Mouse (Mus musculus) midbrain, embryonic 16.5 days (tissue): ENCODE data around the gene Psmd11. TPM values are rescaled to one million over a fixed set of nuclear protein-coding genes. Genes with fewer than 3 reads are reported as not detected.
"Not testable (repeated sequence)": the region's sequence is repeated elsewhere in the genome, so short reads cannot be mapped to it uniquely, and the experiment has no call there.

ENCODE experiments used
- ATAC-seq: fragments of 200-750 bp; cut with Nextera tagmentation; 2 replicates; pipeline ENCODE4 v1.8.0; 2017; ENCODE audit warnings: moderate TSS enrichment
- H3K27ac ChIP-seq: fragments of 300-500 bp; sonication (generic); 2 replicates; pipeline ENCODE4 v1.5.1; 2014; ENCODE audit warnings: mild to moderate bottlenecking, low read length, mixed read lengths
- H3K27me3 ChIP-seq: fragments of 300-500 bp; sonication (generic); 2 replicates; pipeline ENCODE4 v1.6.1; 2014; ENCODE audit warnings: low read depth, low read length, mixed read lengths; ENCODE audit not compliant: control insufficient read depth, insufficient read depth
- H3K36me3 ChIP-seq: fragments of 300-500 bp; sonication (generic); 2 replicates; pipeline ENCODE4 v1.6.1; 2014; ENCODE audit warnings: mild to moderate bottlenecking, low read length, moderate library complexity, mixed read lengths; ENCODE audit not compliant: control insufficient read depth, insufficient read depth
- H3K4me1 ChIP-seq: fragments of 300-500 bp; sonication (generic); 2 replicates; pipeline ENCODE4 v1.6.1; 2014; ENCODE audit warnings: mild to moderate bottlenecking, low read length, mixed read lengths; ENCODE audit not compliant: control insufficient read depth, insufficient read depth
- H3K4me2 ChIP-seq: fragments of 300-500 bp; sonication (generic); 2 replicates; pipeline ENCODE4 v1.6.1; 2014; ENCODE audit warnings: mild to moderate bottlenecking, low read length, mixed read lengths
- H3K4me3 ChIP-seq: fragments of 300-500 bp; sonication (generic); 2 replicates; pipeline ENCODE4 v1.5.1; 2014; ENCODE audit warnings: low read depth, mild to moderate bottlenecking, low read length, moderate library complexity, mixed read lengths
- H3K9ac ChIP-seq: fragments of 300-500 bp; sonication (generic); 2 replicates; pipeline ENCODE4 v1.6.1; 2014; ENCODE audit warnings: low read depth, low read length, mixed read lengths
- H3K9me3 ChIP-seq: fragments of 300-500 bp; sonication (generic); replicated peaks from 2 replicates; pipeline ENCODE4 v1.6.1; 2014; ENCODE audit warnings: mild to moderate bottlenecking, low read length, mixed read lengths; ENCODE audit not compliant: control insufficient read depth, poor library complexity, severe bottlenecking
- WGBS: fragments of 180-500 bp; shearing (Covaris S2); extraction: QIAGEN DNeasy Blood & Tissue Kit; methylation state at CpG from one replicate; pipeline ENCODE4 v1.1.7; 2014; 5-methylcytosine and 5-hydroxymethylcytosine counted together
- polyA plus RNA-seq: library from polyadenylated mRNA; unstranded; fragments of >200 nt; fragmentation: Nextera tagmentation; extraction: Ambion mirVana; gene quantifications from 2 replicates; pipeline ENCODE4 v1.2.1, GENCODE M21; 2015

The Psmd11 gene
- 270 and 301 TPM in 2 replicates for polyA plus RNA-seq

DNA sequence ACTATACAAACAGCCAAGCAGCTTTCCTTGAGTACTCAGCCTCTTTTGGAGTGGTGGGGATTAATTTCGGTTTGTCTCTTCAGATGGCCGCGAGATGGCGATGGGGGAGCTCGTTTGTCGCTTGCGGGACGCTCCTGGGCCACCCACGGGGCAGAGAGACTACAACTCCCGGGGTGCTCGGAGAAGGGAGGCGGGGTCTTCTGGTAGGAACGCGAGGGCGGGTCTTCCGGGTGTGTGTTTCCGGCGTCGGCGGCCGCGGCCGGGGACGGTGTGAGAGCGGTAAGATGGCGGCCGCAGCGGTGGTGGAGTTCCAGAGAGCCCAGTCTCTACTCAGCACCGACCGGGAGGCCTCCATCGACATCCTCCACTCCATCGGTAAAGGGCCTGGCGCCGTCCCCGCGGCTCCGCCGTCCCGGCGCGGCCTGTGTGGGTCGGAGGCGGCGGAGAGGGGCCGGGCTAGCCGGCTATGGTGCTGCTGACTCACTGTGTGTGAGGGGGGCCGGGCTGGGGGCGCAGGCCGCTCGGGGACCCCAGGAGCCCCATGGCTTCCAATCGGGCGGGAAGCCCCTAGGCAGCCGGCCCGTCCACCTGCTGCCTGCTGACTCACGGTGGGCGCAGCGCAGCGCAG lies at the start of gene Psmd11:
Gene Psmd11, plus strand, starts transcription at position 235 of the 628 bp plus-strand sequence.
- peak within 1 kb of the TSS; percentile 92 for H3K27ac ChIP-seq
- peaks cover 10% of the 10 kb centered on the region for H3K36me3 ChIP-seq
- peak; percentile 100 for ATAC-seq
- H3K4me2 ChIP-seq: peak within 1 kb of the TSS; percentile 95
- H3K4me3 ChIP-seq: peak within 1 kb of the TSS; percentile 98
- peaks cover 15% of the 10 kb centered on the region for H3K4me1 ChIP-seq
- H3K9ac ChIP-seq: peak within 1 kb of the TSS; percentile 92
- H3K27me3 ChIP-seq: no peaks in the 10 kb centered on the region
- WGBS: under 1% methylated on average over 36 of the region's 58 CpGs
- no peaks in the 10 kb centered on the region for H3K9me3 ChIP-seq

- not testable (repeated sequence) for ATAC-seq, H3K4me2 ChIP-seq, H3K9ac ChIP-seq, H3K27me3 ChIP-seq, H3K36me3 ChIP-seq, H3K9me3 ChIP-seq, H3K27ac ChIP-seq, H3K4me3 ChIP-seq
- H3K4me1 ChIP-seq: peaks cover 13% of the 10 kb centered on the region
- WGBS: 93% methylated on average over 7 of the region's 7 CpGs
Observed at GRCm38 (mm10) chr11:80379184-80379583, 49.2 kb upstream of the Psmd11 start.

- no peaks in the 10 kb centered on the region for H3K9me3 ChIP-seq
- peaks cover 29% of the 10 kb centered on the region for H3K4me1 ChIP-seq
- peak overlapping the region; percentile 77 for H3K4me2 ChIP-seq
- H3K36me3 ChIP-seq: peaks cover 3% of the 10 kb centered on the region; the same call in 1 of the 2 replicates
- WGBS: 7% methylated on average over 12 of the region's 12 CpGs
- H3K4me3 ChIP-seq: peak overlapping the region; percentile 96
- H3K9ac ChIP-seq: peak overlapping the region; percentile 78
- no peaks in the 10 kb centered on the region for H3K27me3 ChIP-seq
- ATAC-seq: peak; percentile 17; the same call in 1 of the 2 replicates
- peak overlapping the region; percentile 90 for H3K27ac ChIP-seq
Observed at GRCm38 (mm10) chr11:80382626-80383018, 45.8 kb upstream of the Psmd11 start.

DNA sequence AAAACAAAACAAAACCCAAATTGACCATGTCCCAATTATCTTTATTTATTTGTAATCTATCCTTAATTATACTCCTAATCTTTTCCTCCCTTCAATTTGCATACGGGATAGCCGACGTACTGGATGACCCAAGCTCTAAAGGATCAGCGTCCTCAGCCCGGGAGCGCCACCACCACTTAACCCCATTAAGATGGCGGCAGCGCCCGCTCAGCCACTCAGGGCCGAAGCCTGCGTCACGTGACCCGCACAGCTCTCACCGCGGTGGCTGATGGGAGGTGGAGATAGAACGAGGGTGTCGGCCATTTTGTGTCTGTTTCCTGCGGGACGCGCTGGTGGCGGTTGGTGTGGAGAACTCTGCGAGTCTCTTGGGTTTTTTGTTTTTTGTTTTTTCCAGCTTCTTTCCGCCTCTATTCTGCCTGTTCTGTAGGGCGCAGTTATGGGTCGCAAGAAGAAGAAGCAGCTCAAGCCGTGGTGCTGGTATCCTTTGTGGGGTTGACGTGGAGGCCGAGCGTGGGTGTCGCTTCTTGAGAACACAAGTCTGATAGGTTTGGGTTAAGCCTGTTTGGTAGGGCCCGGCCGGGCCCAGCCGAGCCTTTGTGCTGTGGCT lies 45.3 kb upstream of the Psmd11 start, which contains the start of gene Zfp207:
Gene Zfp207, plus strand, starts transcription at position 261 of the 607 bp plus-strand sequence.
- peak within 1 kb of the TSS; percentile 96 for H3K4me3 ChIP-seq
- peak within 1 kb of the TSS; percentile 90 for H3K27ac ChIP-seq
- H3K9me3 ChIP-seq: no peaks in the 10 kb centered on the region
- H3K4me1 ChIP-seq: peaks cover 29% of the 10 kb centered on the region
- H3K27me3 ChIP-seq: no peaks in the 10 kb centered on the region
- H3K36me3 ChIP-seq: peaks cover 6% of the 10 kb centered on the region; the same call in 1 of the 2 replicates
- WGBS: under 1% methylated on average over 33 of the region's 33 CpGs
- peak within 1 kb of the TSS; percentile 77 for H3K4me2 ChIP-seq
- peak within 1 kb of the TSS; percentile 97 for H3K9ac ChIP-seq
- ATAC-seq: peak; percentile 96

DNA sequence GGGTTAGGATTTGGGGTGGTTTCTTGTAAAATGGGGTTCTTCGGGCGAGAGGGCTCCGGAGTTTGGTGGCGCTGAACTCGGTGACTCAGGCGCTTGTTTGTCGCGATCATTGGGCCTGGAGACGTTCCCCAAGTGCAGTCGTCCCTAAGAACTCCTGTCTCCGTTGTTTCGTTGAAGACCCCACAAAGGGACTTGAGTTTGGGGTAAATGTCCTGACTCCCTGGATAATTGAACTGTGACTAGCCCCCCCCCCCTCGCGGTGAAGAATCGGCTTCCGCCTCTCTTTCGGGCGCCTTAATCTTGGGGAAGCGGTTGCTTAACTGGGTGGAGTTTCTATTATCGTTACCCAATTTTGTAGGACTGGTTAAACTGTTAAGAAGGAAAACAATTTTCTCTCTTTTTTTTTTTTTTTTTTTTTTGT lies 44.8 kb upstream of the Psmd11 start:
- ATAC-seq: peak; percentile 30
- WGBS: 0% methylated on average over 20 of the region's 20 CpGs
- H3K27me3 ChIP-seq: no peaks in the 10 kb centered on the region
- H3K9ac ChIP-seq: peak overlapping the region; percentile 97
- peak overlapping the region; percentile 4; the same call in 1 of the 2 replicates for H3K4me2 ChIP-seq
- H3K4me3 ChIP-seq: peak overlapping the region; percentile 96
- H3K27ac ChIP-seq: peak overlapping the region; percentile 90
- H3K4me1 ChIP-seq: peaks cover 29% of the 10 kb centered on the region
- H3K9me3 ChIP-seq: no peaks in the 10 kb centered on the region
- H3K36me3 ChIP-seq: peaks cover 6% of the 10 kb centered on the region; the same call in 1 of the 2 replicates

DNA sequence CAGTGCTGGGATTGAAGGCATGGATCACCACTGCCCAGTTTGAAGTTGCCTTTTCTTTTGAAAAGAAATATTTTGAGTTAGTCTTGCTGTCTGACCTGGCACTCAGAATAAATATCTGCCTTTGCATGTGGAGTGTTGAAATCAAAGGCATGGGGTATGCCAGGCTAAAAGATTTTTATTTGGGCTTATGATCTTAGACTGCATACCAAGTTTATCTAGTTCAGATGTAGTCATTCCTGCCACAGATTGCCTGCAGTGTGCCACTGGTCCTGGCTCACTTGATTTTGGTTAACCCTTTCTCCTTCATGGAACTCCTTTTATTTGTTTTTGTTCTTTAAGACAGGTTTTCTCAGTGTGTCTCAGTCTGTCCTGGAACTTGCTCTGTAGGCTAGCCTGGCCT lies 44.0 kb upstream of the Psmd11 start:
- peaks cover 9% of the 10 kb centered on the region for H3K36me3 ChIP-seq
- H3K4me3 ChIP-seq: peak overlapping the region; percentile 96
- no peaks in the 10 kb centered on the region for H3K27me3 ChIP-seq
- ATAC-seq: no peak
- H3K27ac ChIP-seq: no peak overlapping the region
- peak overlapping the region; percentile 63 for H3K4me2 ChIP-seq
- no peaks in the 10 kb centered on the region for H3K9me3 ChIP-seq
- H3K4me1 ChIP-seq: peaks cover 29% of the 10 kb centered on the region
- peak overlapping the region; percentile 58 for H3K9ac ChIP-seq

DNA sequence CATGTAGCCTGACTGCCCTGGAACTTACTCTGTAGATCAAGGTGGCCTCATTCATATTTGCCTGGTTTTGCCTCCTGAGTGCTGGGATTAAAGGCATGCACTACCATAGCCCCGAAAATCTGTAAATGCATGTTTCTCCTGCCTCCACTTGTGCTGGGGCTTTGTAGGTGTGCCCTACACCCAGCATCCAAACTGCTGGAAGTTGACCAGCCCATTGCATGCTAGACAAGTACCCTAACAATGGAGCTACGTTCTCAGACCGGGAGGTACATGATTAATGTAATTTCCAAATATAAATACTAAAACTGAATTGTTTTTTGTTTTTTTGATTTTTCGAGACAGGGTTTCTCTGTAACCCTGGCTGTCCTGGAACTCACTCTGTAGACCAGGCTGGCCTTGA lies 43.4 kb upstream of the Psmd11 start:
- Histone ChIP-seq H3K27ac (no peak overlapping the region), H3K9ac (peak overlapping the region; percentile 58), H3K4me3 (peak overlapping the region; percentile 96), H3K36me3 (peaks cover 9% of the 10 kb centered on the region), H3K27me3 (no peaks in the 10 kb centered on the region), H3K4me1 (peaks cover 29% of the 10 kb centered on the region), H3K4me2 (peak overlapping the region; percentile 63), H3K9me3 (no peaks in the 10 kb centered on the region)
- 47% methylated on average over 4 of the region's 4 CpGs for WGBS
- no peak for ATAC-seq

- no peak overlapping the region for H3K4me3 ChIP-seq
- ATAC-seq: no peak
- no peak overlapping the region for H3K9ac ChIP-seq
Observed at GRCm38 (mm10) chr11:80386790-80387189, 41.6 kb upstream of the Psmd11 start.

GRCm38 (mm10) chr11:80389885-80390284 lies 38.5 kb upstream of the Psmd11 start:
- Histone ChIP-seq H3K4me3 (no peak overlapping the region), H3K27ac (no peak overlapping the region), H3K27me3 (no peaks in the 10 kb centered on the region), H3K4me1 (peaks cover 25% of the 10 kb centered on the region), H3K36me3 (peaks cover 17% of the 10 kb centered on the region), H3K9me3 (no peaks in the 10 kb centered on the region), H3K4me2 (no peak overlapping the region), H3K9ac (no peak overlapping the region)
- no peak for ATAC-seq
- 84% methylated on average over 1 of the region's 1 CpGs for WGBS

More at GRCm38 (mm10) chr11:80386790-80387189, 41.6 kb upstream of the Psmd11 start:
- 81% methylated on average over 2 of the region's 2 CpGs for WGBS
- peaks cover 9% of the 10 kb centered on the region for H3K36me3 ChIP-seq
- peaks cover 29% of the 10 kb centered on the region for H3K4me1 ChIP-seq
- no peak overlapping the region for H3K27ac ChIP-seq
- H3K9me3 ChIP-seq: no peaks in the 10 kb centered on the region
- no peaks in the 10 kb centered on the region for H3K27me3 ChIP-seq
- peak overlapping the region; percentile 27 for H3K4me2 ChIP-seq
